Comparison of ENCODE assay signal across 7 mouse cellular contexts in genomic region chr3:84306777-84307176, GRCm38 (mm10). TPM values are rescaled to one million over a fixed set of nuclear protein-coding genes. Genes with fewer than 3 reads are reported as not detected.
DNase-seq lines count a peak whose midpoint lies in the region; ATAC-seq and TF ChIP-seq lines count a peak whose summit lies in the region.

Gene Trim2, minus strand, starts transcription at chr3:84306877.

- peaks cover 18% of the 10 kb centered on the region for H3K27me3 ChIP-seq in limb, embryonic 11.5 days (ENCODE audit: control insufficient read depth, insufficient read depth, low read length)

- H3K4me3 ChIP-seq in ES-E14 (ENCODE audit: insufficient read depth in 1 of 2, low read depth in 1 of 2, low read length in 2 of 2, poor library complexity in 1 of 2, severe bottlenecking in 1 of 2) = no peak within 1 kb of the TSS
- H3K4me3 ChIP-seq in limb, embryonic 11.5 days (ENCODE audit: low read depth, low read length) = no peak within 1 kb of the TSS

- DNase-seq in ES-E14 (ENCODE audit: low read depth, low spot score) = no peak
- DNase-seq in adrenal gland, adult 8-10 months = no peak
- no peak for DNase-seq in gonadal fat pad, adult 2 months (ENCODE audit: low read depth)
- no peak for DNase-seq in limb, embryonic 11.5 days (ENCODE audit: low spot score)
- no peak for DNase-seq in c-Kit-positive CD71-positive TER-119-positive erythroid progenitor cells, embryonic 14.5 days (ENCODE audit: low spot score)
- no peak for DNase-seq in cerebellum, postnatal 14 days

- no peak within 1 kb of the TSS for H3K4me2 ChIP-seq in limb, embryonic 11.5 days (ENCODE audit: low read depth, severe bottlenecking)

- no peaks in the 10 kb centered on the region for H3K9me3 ChIP-seq in ES-E14 (ENCODE audit: control insufficient read depth, insufficient read depth, low read depth, low read length)
- H3K9me3 ChIP-seq in limb, embryonic 11.5 days (ENCODE audit: control insufficient read depth, low read length) = 0 out of 2 replicates have a peak, but pooled peaks cover 5% of the 10 kb centered on the region

- in situ Hi-C loops in ES-E14 (cut with MboI; ENCODE audit: low sequenced_read_pairs in 2 of 2, unreplicated experiment in 2 of 2) = loop anchor here (10.0 to 25.0 kb wide), 2 partner anchors 132 to 394 kb away; partner anchors contain the start of gene Gm6525 (in 1 of the 2)

- peaks cover 3% of the 10 kb centered on the region in 2 experiments; a peak in 2 of 4 replicates for H3K4me1 ChIP-seq in ES-E14 (ENCODE audit: control insufficient read depth in 2 of 2, insufficient read depth in 2 of 2, low read length in 2 of 2, poor library complexity in 1 of 2)
- peaks cover 8% of the 10 kb centered on the region; the same call in 1 of the 2 replicates for H3K4me1 ChIP-seq in limb, embryonic 11.5 days (ENCODE audit: control insufficient read depth, insufficient read depth, low read length)

- 92% methylated on average over 3 of the region's 3 CpGs for WGBS in limb, embryonic 11.5 days

- no peak for ATAC-seq in limb, embryonic 11.5 days (ENCODE audit: insufficient number of reproducible peaks, low FRiP score, low TSS enrichment, low read depth)
- no peak for ATAC-seq in megakaryocyte-erythroid progenitor cell, adult 5-6 weeks (replicated peaks; ENCODE audit: low FRiP score, low TSS enrichment, poor library complexity, severe bottlenecking)

- H3K36me3 ChIP-seq in ES-E14 (ENCODE audit: control insufficient read depth, insufficient read depth, low read length, poor library complexity, severe bottlenecking) = no peaks in the 10 kb centered on the region
- no peaks in the 10 kb centered on the region for H3K36me3 ChIP-seq in limb, embryonic 11.5 days (ENCODE audit: control insufficient read depth, insufficient read depth, low read length)

- H3K9ac ChIP-seq in ES-E14 (ENCODE audit: insufficient read depth, low read depth, low read length, poor library complexity, severe bottlenecking) = no peak within 1 kb of the TSS
- H3K9ac ChIP-seq in limb, embryonic 11.5 days (ENCODE audit: low read length) = no peak within 1 kb of the TSS

- no peak within 1 kb of the TSS for H3K27ac ChIP-seq in ES-E14 (ENCODE audit: insufficient read depth, low read depth, low read length, poor library complexity, severe bottlenecking)
- H3K27ac ChIP-seq in limb, embryonic 11.5 days (replicated peaks; ENCODE audit: low read depth, low read length) = no peak within 1 kb of the TSS

TF ChIP-seq in ES-E14, 5 proteins besides CTCF, POLR2A, EP300 and RAD21:
- TF ChIP-seq CHD2 (IDR thresholded peaks at IDR 0.05; ENCODE audit: low read depth, low read length) (no peak), ZC3H11A (IDR thresholded peaks at IDR 0.05; ENCODE audit: borderline replicate concordance, low read depth, low read length) (no peak), ZNF384 (IDR thresholded peaks at IDR 0.05; ENCODE audit: low read depth, low read length) (no peak), MAFK (IDR thresholded peaks at IDR 0.05; ENCODE audit: insufficient read depth, low read depth, low read length) (no peak), HCFC1 (IDR thresholded peaks at IDR 0.05; ENCODE audit: borderline replicate concordance, insufficient read depth, low read length) (no peak)

RNA-seq across cellular contexts. Expression of gene Trim2, which starts in this region (rescaled TPM):
- 27.3 and 50.2 TPM in 2 replicates for total RNA-seq in ES-E14 (2012; rRNA removed)
- total RNA-seq in adrenal gland, adult 8-10 months (2022) = 10 to 100 TPM; 42.9 to 87.2 (median 60.4) TPM
- polyA plus RNA-seq in gonadal fat pad, adult 2 months (2012; rRNA removed) = 35.2 and 50.4 TPM in 2 replicates
- polyA plus RNA-seq in limb, embryonic 11.5 days (2014; fragmentation: Nextera tagmentation; extraction: Ambion mirVana) = 12.4 and 13.5 TPM in 2 replicates
- total RNA-seq in megakaryocyte-erythroid progenitor cell, adult 5-6 weeks (2014; fragmentation: Nextera tagmentation) = 9.3 and 12.1 TPM in 2 replicates
- 4.9 and 6.1 TPM in 2 replicates for total RNA-seq in megakaryocyte-erythroid progenitor cell, adult 5-6 weeks (2017)
